Mouse (Mus musculus): ENCODE measurements around the gene Tmcc3.

- TF ChIP-seq CTCF (IDR thresholded peaks at IDR 0.05; ENCODE audit: low read depth, low read length) (no peak), POLR2A (IDR thresholded peaks at IDR 0.05; ENCODE audit: borderline replicate concordance, low read depth, low read length) (no peak)
Measured at GRCm38 (mm10) chr10:94465646-94466045, 153.9 kb downstream of the Tmcc3 start.

All from bone marrow macrophage, adult 2 months (primary cell).